Mouse (Mus musculus): Measurements from ENCODE around the gene Sycp1. TPM values are rescaled to one million over a fixed set of nuclear protein-coding genes. Genes with fewer than 3 reads are reported as not detected.

Sycp1 gene
- polyA plus RNA-seq (2015; fragmentation: Nextera tagmentation; extraction: Ambion mirVana), result not detected in 2 replicates

DNA sequence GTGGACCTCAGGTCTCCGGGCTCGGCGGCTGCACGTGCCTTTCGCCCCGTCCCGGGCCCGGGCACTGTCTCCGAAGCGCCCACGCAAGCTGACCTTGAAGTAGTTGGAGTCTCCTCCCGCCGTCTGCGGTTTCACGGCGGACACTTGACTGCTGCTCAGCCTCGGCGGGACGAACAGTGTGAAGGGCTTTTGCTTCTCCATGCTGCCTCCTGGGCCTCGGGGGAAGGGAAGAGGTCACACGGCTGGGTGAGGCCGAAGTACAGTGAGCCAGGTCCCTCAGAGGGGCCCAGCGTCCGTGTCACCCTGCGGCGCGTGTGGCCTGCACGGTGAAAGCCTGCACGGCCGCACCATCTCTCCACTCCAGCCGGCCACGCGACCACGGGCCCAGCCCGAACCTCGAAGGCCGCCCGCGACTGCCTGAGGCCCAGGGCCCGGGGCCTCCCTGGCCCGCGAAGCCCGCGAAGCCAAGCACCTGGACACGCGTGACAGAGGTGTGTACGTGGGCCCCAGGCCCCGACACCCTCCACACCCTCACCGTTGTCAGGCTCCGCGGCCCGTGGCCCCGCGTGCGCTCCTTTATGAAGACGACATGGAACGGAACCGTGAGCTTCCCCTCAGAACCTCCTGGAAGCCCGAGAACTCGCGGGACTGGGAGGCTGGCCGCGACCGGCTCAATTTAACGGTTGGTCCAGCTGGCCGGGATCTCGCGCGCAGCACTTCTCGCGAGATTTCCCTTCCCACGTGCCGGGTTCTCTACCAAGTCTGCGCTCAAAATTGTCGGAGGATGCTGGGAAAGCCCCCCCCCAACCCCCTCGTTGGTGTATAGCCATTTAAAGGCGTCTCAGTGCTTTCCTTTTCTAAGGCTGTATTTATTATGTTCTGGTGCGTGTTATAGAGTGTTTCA is at the start of gene Sycp1:
Gene Sycp1, minus strand, starts transcription at position 650 of the 904 bp plus-strand sequence.
- WGBS, result 92% methylated on average over 78 of the region's 78 CpGs
- Histone ChIP-seq H3K36me3 (no peaks in the 10 kb centered on the region), H3K27ac (no peak within 1 kb of the TSS), H3K4me2 (replicated peaks) (no peak within 1 kb of the TSS), H3K9me3 (peaks cover 9% of the 10 kb centered on the region; the same call in 1 of the 2 replicates), H3K27me3 (no peaks in the 10 kb centered on the region), H3K9ac (no peak within 1 kb of the TSS), H3K4me3 (no peak within 1 kb of the TSS), H3K4me1 (no peaks in the 10 kb centered on the region)
- ATAC-seq (ENCODE audit: low FRiP score, low read depth), result no peak; the same call in 1 of the 2 replicates

DNA sequence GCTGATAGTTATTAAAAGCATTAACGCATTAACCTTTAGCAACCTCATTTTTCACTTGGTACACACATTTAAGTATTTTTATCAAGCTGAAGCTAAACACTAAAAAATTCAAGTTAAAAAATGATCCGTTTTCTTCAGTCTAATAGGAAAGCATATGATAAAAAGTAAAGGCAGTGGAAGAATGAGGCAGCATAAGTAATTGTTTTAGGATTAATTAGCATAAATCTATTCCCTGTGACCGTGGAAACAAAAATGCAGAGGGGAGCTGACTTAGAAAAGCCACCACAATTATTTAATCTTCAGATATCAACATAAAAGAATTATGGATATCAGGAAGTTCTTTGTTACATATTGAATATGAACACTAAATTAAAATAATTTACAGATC is 44.4 kb upstream of the Sycp1 start:
- H3K4me1 ChIP-seq, result no peaks in the 10 kb centered on the region
- H3K27me3 ChIP-seq, result no peaks in the 10 kb centered on the region
- H3K9ac ChIP-seq, result no peak overlapping the region
- H3K27ac ChIP-seq, result no peak overlapping the region
- no peak for ATAC-seq (ENCODE audit: low FRiP score, low read depth)
- no peak overlapping the region for H3K4me3 ChIP-seq
- H3K9me3 ChIP-seq, result no peaks in the 10 kb centered on the region
- 77% methylated on average over 3 of the region's 3 CpGs for WGBS
- no peak overlapping the region for H3K4me2 ChIP-seq (replicated peaks)
- no peaks in the 10 kb centered on the region for H3K36me3 ChIP-seq

GRCm38 (mm10) chr3:102979550-102980348 is 43.8 kb upstream of the Sycp1 start:
- ATAC-seq (ENCODE audit: low FRiP score, low read depth), result no peak

DNA sequence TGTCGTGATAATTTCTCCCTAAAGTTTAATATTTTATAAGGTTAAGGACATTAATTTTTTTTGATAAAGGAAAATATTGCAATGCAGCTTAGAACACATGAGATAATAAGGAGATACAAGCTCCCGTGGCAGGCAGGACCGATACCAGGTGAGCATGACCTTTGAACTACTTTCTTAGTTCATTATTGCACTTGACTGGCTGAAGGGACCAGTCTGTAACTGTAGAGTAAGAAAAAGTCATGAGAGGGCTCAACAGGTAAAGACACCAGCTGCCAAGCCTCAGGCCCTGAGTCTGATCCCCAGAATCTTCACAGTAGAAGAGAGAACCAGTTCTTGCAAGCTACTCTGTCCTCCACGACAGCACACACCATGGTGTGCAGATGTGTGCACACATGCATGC is 41.0 kb upstream of the Sycp1 start:
- no peaks in the 10 kb centered on the region for H3K36me3 ChIP-seq
- no peak overlapping the region for H3K4me3 ChIP-seq
- H3K9me3 ChIP-seq, result no peaks in the 10 kb centered on the region
- no peak overlapping the region for H3K4me2 ChIP-seq (replicated peaks)
- no peaks in the 10 kb centered on the region for H3K27me3 ChIP-seq
- 88% methylated on average over 4 of the region's 4 CpGs for WGBS
- no peak overlapping the region for H3K9ac ChIP-seq
- no peak overlapping the region for H3K27ac ChIP-seq
- no peaks in the 10 kb centered on the region for H3K4me1 ChIP-seq
- ATAC-seq (ENCODE audit: low FRiP score, low read depth), result no peak

More at GRCm38 (mm10) chr3:102979550-102980348, 43.8 kb upstream of the Sycp1 start:
- 51% methylated on average over 10 of the region's 10 CpGs for WGBS
- Histone ChIP-seq H3K27ac (no peak overlapping the region), H3K36me3 (no peaks in the 10 kb centered on the region), H3K9me3 (no peaks in the 10 kb centered on the region), H3K4me3 (no peak overlapping the region), H3K4me2 (replicated peaks) (no peak overlapping the region), H3K4me1 (no peaks in the 10 kb centered on the region), H3K9ac (no peak overlapping the region), H3K27me3 (no peaks in the 10 kb centered on the region)

GRCm38 (mm10) chr3:102970508-102970907 is 34.6 kb upstream of the Sycp1 start:
- Histone ChIP-seq H3K9ac (no peak overlapping the region), H3K36me3 (no peaks in the 10 kb centered on the region), H3K4me1 (no peaks in the 10 kb centered on the region), H3K27me3 (no peaks in the 10 kb centered on the region), H3K4me3 (no peak overlapping the region), H3K27ac (no peak overlapping the region), H3K4me2 (replicated peaks) (no peak overlapping the region), H3K9me3 (no peaks in the 10 kb centered on the region)
- WGBS, result 89% methylated on average over 3 of the region's 3 CpGs
- ATAC-seq (ENCODE audit: low FRiP score, low read depth), result no peak

- 84% methylated on average over 9 of the region's 9 CpGs for WGBS
- no peak for ATAC-seq (ENCODE audit: low FRiP score, low read depth)
- Histone ChIP-seq H3K27me3 (no peaks in the 10 kb centered on the region), H3K36me3 (no peaks in the 10 kb centered on the region), H3K27ac (no peak overlapping the region), H3K9me3 (no peaks in the 10 kb centered on the region), H3K4me3 (no peak overlapping the region), H3K9ac (no peak overlapping the region), H3K4me1 (no peaks in the 10 kb centered on the region), H3K4me2 (replicated peaks) (no peak overlapping the region)
Measured at GRCm38 (mm10) chr3:102970067-102970466, 34.2 kb upstream of the Sycp1 start.

GRCm38 (mm10) chr3:102964033-102964432 is 28.1 kb upstream of the Sycp1 start, which contains the start of gene Nr1h5:
Gene Nr1h5, minus strand, starts transcription at chr3:102964133.
- 25% methylated on average over 3 of the region's 3 CpGs for WGBS
- ATAC-seq (ENCODE audit: low FRiP score, low read depth), result no peak
- Histone ChIP-seq H3K9ac (no peak within 1 kb of the TSS), H3K4me1 (no peaks in the 10 kb centered on the region), H3K4me3 (no peak within 1 kb of the TSS), H3K27ac (no peak within 1 kb of the TSS), H3K4me2 (replicated peaks) (no peak within 1 kb of the TSS), H3K36me3 (no peaks in the 10 kb centered on the region), H3K9me3 (no peaks in the 10 kb centered on the region), H3K27me3 (no peaks in the 10 kb centered on the region)

GRCm38 (mm10) chr3:102955596-102955995 is 19.7 kb upstream of the Sycp1 start:
- no peak for ATAC-seq (ENCODE audit: low FRiP score, low read depth)
- Histone ChIP-seq H3K4me1 (no peaks in the 10 kb centered on the region), H3K27ac (no peak overlapping the region), H3K4me2 (replicated peaks) (no peak overlapping the region), H3K36me3 (no peaks in the 10 kb centered on the region), H3K9ac (no peak overlapping the region), H3K27me3 (no peaks in the 10 kb centered on the region), H3K9me3 (no peaks in the 10 kb centered on the region), H3K4me3 (no peak overlapping the region)
- WGBS, result 68% methylated on average over 3 of the region's 3 CpGs

- Histone ChIP-seq H3K4me2 (replicated peaks) (no peak overlapping the region), H3K27me3 (no peaks in the 10 kb centered on the region), H3K4me1 (no peaks in the 10 kb centered on the region), H3K36me3 (no peaks in the 10 kb centered on the region), H3K4me3 (no peak overlapping the region), H3K9ac (no peak overlapping the region), H3K27ac (no peak overlapping the region), H3K9me3 (no peaks in the 10 kb centered on the region)
- ATAC-seq (ENCODE audit: low FRiP score, low read depth), result no peak
- 87% methylated on average over 3 of the region's 3 CpGs for WGBS
Measured at GRCm38 (mm10) chr3:102955143-102955542, 19.2 kb upstream of the Sycp1 start.

DNA sequence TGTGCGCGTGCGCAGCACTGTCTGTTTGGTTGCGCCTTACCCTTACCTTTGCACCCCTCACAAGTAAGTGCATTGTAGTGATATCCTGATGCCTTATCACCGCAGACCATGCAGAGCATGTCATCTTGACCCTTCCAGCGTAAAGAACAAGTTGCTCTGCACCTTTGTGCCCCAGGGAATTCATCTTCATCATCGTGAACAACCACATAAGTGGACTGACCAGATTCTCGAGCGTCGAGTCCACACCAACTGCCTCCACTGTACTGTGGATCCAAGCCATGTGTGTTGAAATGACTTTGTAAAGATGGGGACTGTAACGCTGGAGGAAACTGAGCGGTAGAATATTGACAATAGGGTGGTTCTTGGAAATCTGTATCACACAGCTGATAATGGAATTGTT is 18.6 kb upstream of the Sycp1 start:
- Histone ChIP-seq H3K27me3 (no peaks in the 10 kb centered on the region), H3K36me3 (no peaks in the 10 kb centered on the region), H3K4me3 (no peak overlapping the region), H3K9ac (no peak overlapping the region), H3K4me1 (no peaks in the 10 kb centered on the region), H3K9me3 (no peaks in the 10 kb centered on the region), H3K4me2 (replicated peaks) (no peak overlapping the region), H3K27ac (no peak overlapping the region)
- no peak for ATAC-seq (ENCODE audit: low FRiP score, low read depth)
- whole genome bisulfite sequencing, result 89% methylated on average over 12 of the region's 12 CpGs

DNA sequence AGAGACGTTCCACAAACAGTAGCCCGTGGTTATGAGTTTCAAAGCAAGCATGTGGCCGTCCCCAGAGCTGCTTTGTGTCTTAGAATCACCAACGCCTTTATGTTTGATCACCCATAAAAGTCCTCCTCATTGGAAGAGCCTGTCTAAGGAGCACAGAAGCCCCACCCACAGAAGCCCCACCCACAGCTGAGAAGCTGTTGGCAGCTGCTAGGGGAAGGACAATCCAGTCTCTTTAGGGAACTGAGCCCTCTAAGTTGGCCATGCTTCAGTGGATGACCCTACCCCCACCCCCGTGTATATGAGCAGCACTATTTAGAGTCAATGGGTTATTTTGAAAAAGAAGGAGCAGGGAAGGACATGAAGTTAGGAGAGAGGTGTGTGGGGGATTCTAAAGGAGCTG is 11.0 kb upstream of the Sycp1 start:
- no peak overlapping the region for H3K4me2 ChIP-seq (replicated peaks)
- H3K27ac ChIP-seq, result no peak overlapping the region
- H3K4me3 ChIP-seq, result no peak overlapping the region
- no peaks in the 10 kb centered on the region for H3K27me3 ChIP-seq
- H3K36me3 ChIP-seq, result no peaks in the 10 kb centered on the region
- 61% methylated on average over 5 of the region's 5 CpGs for WGBS
- H3K9ac ChIP-seq, result no peak overlapping the region
- no peaks in the 10 kb centered on the region for H3K9me3 ChIP-seq
- ATAC-seq (ENCODE audit: low FRiP score, low read depth), result no peak
- H3K4me1 ChIP-seq, result no peaks in the 10 kb centered on the region

- no peaks in the 10 kb centered on the region for H3K27me3 ChIP-seq
- H3K4me3 ChIP-seq, result no peak overlapping the region
- no peaks in the 10 kb centered on the region for H3K9me3 ChIP-seq
- H3K27ac ChIP-seq, result no peak overlapping the region
- H3K9ac ChIP-seq, result no peak overlapping the region
- no peak overlapping the region for H3K4me2 ChIP-seq (replicated peaks)
- no peaks in the 10 kb centered on the region for H3K36me3 ChIP-seq
- no peak for ATAC-seq (ENCODE audit: low FRiP score, low read depth)
- H3K4me1 ChIP-seq, result no peaks in the 10 kb centered on the region
- 81% methylated on average over 3 of the region's 3 CpGs for WGBS
Measured at GRCm38 (mm10) chr3:102946312-102946711, 10.4 kb upstream of the Sycp1 start.
